Mouse (Mus musculus): ENCODE data around the gene Cd164l2. TPM values are rescaled to one million over a fixed set of nuclear protein-coding genes. Genes with fewer than 3 reads are reported as not detected.

Cd164l2 gene
- total RNA-seq, 2 experiments from 2014 or later = 3.7 to 5.8 TPM

GRCm38 (mm10) chr4:133223875-133224274, 11.9 kb downstream of the Cd164l2 start:
- no peak for DNase-seq

- no peak for DNase-seq
Observed at GRCm38 (mm10) chr4:133226073-133226472, 14.1 kb downstream of the Cd164l2 start.

- no peak for DNase-seq
Observed at GRCm38 (mm10) chr4:133227636-133228035, 15.7 kb downstream of the Cd164l2 start.

DNA sequence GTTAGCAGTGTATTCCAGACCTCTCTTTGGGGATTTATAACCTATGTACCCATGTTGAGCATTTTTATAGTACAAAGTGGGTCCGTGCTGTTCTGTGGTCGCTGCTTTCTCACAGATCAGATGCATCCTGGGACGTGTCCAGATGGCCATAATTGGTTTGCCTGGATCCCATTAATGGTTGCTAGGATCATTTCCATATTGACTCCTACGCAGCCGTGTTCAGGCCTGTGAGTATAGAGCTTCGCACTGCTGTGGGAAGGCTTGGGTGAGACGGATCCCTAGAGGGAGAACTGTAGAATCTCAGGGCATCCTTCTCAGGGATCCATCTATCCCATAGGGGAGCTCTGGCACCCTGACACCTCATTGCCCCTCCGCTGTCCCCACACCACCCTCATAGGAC, 17.7 kb downstream of the Cd164l2 start:
- DNase-seq = no peak

- no peak for DNase-seq
Observed at GRCm38 (mm10) chr4:133233285-133233976, 21.5 kb downstream of the Cd164l2 start.

GRCm38 (mm10) chr4:133234771-133235170, 22.8 kb downstream of the Cd164l2 start:
- no peak for DNase-seq

- DNase-seq = no peak
Observed at GRCm38 (mm10) chr4:133235415-133235814, 23.5 kb downstream of the Cd164l2 start.

DNA sequence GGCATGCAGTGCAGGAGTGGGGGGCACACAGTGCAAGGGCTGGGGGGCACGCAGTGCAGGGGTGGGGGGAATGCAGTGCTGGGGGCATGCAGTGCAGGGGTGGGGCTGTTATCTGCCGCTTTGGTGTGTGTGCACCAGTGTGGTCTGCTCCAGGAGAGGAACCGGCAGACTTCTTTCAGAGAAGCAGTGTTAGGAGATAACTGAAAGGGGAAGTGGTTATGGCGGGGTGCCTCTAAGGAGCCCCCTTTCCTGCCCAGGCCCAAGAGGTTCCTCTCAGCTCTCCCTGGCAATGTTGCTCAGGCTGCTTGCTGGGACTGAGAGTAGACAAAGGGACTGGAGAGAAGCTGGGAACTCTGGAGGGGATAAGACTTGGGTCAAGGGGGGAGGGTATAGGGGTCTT, 26.0 kb downstream of the Cd164l2 start:
- DNase-seq = no peak

DNA sequence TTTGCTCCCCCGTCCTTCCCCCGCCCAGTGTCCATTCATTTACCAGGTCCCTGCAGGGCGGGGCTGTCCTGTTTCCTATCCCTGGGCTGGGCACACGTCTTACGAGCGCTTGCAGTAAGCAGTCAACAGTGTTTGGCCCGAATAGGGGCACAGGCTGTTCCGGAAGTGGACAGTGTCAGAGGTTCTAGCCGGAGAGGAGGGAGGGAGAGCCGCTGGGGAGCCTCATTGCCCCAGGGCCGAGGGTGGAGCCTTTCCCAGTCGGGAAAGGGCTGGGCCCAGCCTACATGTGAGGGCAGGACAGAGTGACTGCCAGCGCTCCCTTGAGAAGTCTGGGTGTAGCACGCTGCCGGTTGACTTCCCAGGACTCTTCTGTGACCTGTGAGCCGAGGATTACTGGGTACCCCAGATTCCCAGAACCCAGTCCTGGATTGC, 28.6 kb downstream of the Cd164l2 start, which contains the start of gene Map3k6:
TSS of gene Map3k6 (plus strand) at position 329 of the 432 bp plus-strand sequence.
- no peak for DNase-seq

GRCm38 (mm10) chr4:133240934-133241908, 29.3 kb downstream of the Cd164l2 start:
- peak; percentile 87 to 88 for DNase-seq

GRCm38 (mm10) chr4:133241910-133242309, 30.0 kb downstream of the Cd164l2 start:
- DNase-seq = no peak

DNA sequence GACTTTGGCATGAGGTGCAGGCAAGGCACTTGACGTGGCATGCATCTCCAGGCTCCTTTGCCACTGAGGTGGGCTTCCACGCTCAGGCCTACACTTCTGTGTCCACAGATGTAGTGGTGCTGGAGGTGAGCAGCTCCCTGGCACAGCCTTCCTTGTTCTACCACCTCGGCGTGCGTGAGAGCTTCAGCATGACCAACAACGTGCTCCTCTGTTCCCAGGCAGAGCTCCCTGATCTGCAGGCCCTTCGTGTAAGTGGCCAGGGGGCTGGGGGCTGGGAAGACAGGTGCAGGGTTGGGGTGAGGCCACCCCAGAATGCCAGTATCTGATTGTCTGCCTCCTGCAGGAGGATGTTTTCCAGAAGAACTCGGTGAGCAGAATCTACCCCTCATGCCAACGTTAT, 30.8 kb downstream of the Cd164l2 start:
- DNase-seq = no peak

- DNase-seq = no peak
Observed at GRCm38 (mm10) chr4:133243538-133243937, 31.6 kb downstream of the Cd164l2 start.

DNA sequence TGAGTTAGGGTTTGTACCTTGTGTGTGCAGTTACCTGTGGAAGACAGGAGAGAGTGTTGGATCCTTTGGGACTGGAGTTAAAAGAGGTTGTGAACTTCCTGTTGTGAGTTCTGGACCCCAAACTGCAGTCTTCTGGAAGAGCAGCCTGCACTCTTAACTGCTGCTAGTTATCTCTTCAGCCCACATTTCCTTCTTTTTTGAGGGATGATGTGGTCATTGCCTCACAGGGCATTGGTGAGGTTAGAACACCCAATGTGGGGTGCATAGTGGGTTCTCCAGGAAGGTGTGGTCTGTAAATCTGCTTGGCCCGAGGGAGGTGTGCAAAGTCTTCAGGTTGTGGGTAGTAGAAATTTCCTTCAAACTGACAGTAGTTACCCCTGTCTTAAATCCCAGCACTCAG, 32.4 kb downstream of the Cd164l2 start:
- no peak for DNase-seq

DNA sequence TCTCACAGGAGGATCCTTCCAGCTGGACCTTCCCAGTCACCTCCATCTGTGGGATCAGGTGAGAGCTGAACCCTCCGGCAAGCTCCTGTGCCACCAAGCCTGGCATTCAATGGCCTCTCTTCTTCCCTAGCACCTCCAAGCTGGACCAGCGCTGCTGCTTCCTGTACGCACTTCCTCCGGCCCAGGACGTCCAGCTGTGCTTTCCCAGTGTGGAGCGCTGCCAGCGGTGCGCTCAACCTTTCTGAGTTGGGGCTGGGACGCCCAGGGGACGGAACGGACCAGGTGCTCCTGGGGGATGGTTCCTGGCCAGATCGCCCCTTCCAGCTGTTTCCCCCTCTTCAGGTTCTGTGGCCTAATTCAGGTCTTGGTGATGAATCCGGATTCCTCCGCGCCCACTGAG, 35.1 kb downstream of the Cd164l2 start:
- no peak for DNase-seq

DNA sequence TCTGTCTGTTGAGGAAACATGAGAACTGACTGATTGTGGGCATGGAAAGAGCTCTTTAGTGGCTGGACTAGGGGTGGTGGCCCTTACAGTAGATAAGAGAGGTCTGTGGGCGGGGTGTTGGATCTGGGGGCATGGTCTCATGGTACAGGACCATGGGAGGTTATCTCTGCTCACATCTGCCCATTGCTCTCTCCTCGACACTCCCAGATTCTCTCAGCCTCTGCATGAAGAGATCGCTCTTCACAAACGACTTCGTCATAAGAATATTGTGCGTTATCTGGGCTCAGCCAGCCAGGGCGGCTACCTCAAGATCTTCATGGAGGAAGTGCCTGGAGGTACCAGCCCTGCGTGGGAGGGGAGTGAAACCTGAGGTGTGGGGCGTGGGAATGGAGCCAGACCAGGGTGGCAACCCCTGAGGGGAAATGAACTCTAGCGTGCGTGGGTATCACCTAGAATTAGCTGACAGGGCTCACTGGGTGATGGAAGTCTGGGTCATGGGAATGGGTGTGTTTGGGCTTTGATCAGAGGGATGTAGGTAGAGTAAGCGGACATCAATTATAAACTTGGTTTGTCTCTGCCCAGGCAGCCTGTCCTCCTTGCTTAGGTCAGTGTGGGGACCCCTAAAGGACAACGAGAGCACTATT, 36.0 kb downstream of the Cd164l2 start:
- no peak for DNase-seq

DNA sequence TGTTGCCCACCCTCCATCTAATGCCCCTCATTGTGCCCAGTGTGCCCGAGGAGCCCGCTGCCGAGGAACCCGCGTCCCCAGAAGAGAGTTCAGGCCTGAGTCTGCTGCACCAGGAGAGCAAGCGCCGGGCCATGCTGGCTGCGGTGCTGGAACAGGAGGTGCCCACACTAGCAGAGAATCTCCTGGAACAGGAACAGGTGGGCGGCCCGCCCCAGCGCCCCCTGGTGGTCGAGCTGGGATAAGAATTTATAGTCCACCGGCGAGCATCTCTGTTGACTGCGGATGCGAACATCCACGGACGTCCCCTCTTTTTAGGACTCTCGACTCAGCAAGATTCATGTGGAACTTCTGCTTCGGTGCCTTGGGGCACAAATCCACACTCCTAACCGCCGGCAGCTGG, 38.7 kb downstream of the Cd164l2 start:
- peak; percentile 83 to 84 for DNase-seq

DNA sequence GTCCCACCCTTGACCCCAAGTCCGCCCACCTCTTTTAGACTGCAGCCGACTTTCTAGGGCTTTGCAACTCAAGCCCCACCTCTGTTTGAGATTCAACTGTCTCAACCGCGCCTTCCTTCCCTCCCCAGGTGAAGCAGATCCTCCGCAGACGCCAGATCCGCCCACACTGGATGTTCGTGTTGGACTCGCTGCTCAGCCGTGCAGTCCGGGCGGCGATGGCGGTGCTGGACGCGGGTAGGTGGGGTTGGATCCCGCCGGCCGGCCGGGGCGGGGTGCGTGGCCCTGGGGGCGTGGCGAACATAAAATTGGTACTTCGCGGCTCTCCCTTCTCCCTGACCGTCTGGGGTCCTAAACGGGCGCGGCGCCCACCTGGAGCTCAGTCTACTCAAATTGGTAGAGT, 39.3 kb downstream of the Cd164l2 start:
- no peak for DNase-seq

GRCm38 (mm10) chr4:133252089-133252488, 40.2 kb downstream of the Cd164l2 start:
- no peak for DNase-seq

DNA sequence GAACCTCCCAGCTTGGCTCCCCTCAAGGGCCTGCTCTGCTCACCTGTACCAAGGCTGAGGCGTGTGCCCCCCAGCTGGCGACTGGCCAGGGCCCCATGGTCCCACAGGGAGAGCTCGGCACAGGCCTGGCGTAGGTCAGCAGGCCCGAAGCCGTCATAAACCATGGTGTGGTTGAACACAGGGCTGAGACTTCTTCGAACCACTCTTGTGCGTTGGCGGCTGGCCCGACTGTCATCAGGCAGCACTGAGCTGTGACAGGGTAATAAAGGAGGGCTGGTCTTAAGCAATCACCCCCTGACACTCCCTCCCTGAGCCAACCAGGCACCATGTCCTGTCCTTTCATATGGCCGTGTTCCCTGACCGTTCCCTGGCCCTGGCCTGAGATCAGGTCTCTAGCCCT, 41.5 kb downstream of the Cd164l2 start:
- DNase-seq = no peak

- no peak for DNase-seq
Observed at GRCm38 (mm10) chr4:133255392-133255791, 43.5 kb downstream of the Cd164l2 start.

- DNase-seq = no peak
Observed at GRCm38 (mm10) chr4:133256820-133257219, 44.9 kb downstream of the Cd164l2 start.

DNA sequence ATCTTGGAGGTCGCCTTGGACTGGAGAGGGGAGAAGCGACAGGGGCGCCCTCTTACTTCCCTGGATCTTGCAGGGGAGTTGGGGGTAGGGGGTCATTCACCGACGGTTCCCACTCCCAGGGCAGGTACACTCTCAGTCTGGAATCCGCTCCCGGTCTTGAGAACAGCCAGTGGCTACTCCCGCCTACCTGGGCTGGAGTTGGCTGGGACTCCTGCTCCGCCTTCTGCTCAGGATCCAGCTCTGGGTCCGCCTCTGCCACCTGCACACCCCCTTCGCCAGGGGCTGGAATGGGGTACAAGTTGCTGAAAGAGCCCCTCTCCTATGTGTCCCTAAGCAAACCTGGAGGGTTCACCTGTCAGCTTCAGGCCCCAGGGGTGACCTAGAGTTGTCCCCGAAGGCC, 45.3 kb downstream of the Cd164l2 start:
- DNase-seq = no peak
